Mouse (Mus musculus) heart, adult 2 months (tissue): ENCODE measurements around the gene Chd9.
A peak's percentile ranks its signal among the peaks of the same experiment; 100 is the strongest.

ENCODE experiments used
- CTCF ChIP-seq: fragments of 200-600 bp; IDR thresholded peaks from 2 replicates; pipeline ENCODE4 v1.8.1; 2022; ENCODE audit warnings: antibody characterized with exemption, mild to moderate bottlenecking, moderate library complexity
- EP300 ChIP-seq: fragments of 200-500 bp; IDR thresholded peaks from 2 replicates; pipeline ENCODE4 v1.6.1; 2011; ENCODE audit warnings: low read depth, low read length, control low read depth; ENCODE audit not compliant: insufficient read depth
- POLR2A ChIP-seq: fragments of 200-500 bp; IDR thresholded peaks from 2 replicates; pipeline ENCODE4 v1.6.1; 2011; ENCODE audit warnings: mild to moderate bottlenecking, low read depth, low read length, control low read depth; ENCODE audit not compliant: insufficient read depth

DNA sequence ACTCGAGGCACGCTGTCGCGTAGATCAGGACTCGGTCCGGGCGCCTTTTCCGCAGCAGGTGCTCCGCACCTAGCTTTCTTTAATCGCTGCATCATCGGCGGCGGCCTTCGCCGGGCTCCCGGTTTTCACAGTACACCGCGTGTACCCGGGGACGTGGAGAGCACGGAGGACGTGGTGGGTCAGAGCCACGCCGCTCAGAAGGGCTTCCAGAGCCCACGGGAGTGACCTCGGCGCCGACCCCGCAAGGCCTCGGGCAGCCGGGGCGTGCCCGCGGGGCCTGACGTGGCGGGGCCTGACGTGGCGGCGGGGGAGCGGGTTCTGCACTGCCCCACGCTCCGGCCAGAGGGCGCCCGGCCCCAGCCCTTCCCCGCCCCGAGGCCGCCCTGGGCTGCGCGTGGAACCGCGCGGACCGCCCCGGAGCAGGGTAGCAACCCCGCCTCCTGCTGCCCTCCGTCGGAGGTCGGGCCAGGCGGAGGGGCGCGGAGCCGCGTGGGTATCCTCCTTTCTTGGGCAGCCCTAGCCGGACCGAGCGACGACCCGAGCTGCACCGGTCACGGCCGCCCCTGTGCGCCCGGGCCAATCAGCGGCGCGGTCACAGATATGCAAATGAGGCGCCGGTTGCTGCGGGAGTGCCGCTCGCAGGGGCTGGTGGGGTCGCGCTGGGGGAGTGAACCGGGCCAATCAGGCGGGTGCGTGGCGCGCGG lies 79.8 kb downstream of the Chd9 start:
- TF ChIP-seq CTCF (peak; percentile 87), POLR2A (peak; percentile 50; the same call in 1 of the 2 replicates), EP300 (no peak)
